Mouse (Mus musculus) kidney, adult 18-20 months (tissue): ENCODE results near the gene Cbx1.
"Not testable (repeated sequence)": the region's sequence is repeated elsewhere in the genome, so short reads cannot be mapped to it uniquely, and the experiment has no call there.

Experiments
- DNase-seq: peaks from one replicate; pipeline ENCODE4 v3.0.0; 2021

The Cbx1 gene

GRCm38 (mm10) chr11:96840290-96840689 lies 51.4 kb downstream of the Cbx1 start:
- DNase-seq, result no peak

DNA sequence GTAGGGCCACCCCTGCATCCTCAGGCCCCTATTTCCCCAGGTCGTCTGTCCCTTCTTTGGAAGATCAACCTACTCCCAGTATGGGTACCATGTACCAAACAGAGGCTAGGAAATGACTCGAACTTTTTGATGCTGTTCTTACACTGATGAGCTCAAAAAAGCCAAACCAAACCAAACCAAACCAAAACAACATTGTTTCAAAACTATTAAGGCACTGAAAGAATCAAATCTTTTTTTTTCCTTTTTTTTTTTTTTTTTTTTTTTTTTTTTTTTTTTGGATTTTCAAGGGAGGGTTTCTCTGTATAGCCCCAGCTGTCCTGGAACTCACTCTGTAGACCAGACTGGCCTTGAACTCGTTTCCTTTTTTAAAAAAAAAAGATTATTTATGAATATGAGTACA lies 54.7 kb downstream of the Cbx1 start:
- DNase-seq, result no peak

GRCm38 (mm10) chr11:96847240-96847639 lies 58.3 kb downstream of the Cbx1 start:
- DNase-seq, result no peak

DNA sequence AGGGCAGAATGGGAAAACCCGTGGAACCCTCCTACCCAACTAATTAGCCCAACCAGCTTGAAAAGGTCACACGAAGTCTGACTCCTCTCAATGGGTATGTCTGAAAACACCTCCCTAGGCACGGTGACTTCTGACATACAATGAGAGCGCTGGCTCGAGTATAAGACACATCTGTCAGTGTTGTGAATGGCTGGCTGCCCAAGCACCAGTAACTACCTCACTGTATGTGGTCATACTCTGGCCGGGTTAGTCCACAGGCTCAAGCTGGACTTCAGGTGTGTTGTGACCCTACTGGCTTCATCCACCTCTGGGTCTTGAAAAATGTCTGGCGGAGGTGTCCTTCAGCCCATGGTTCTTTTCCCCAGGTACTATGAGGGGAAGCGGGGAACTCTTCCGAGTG lies 59.8 kb downstream of the Cbx1 start:
- DNase-seq, result no peak

- not testable (repeated sequence) for DNase-seq
Measured at GRCm38 (mm10) chr11:96849145-96849544, 60.2 kb downstream of the Cbx1 start.

DNA sequence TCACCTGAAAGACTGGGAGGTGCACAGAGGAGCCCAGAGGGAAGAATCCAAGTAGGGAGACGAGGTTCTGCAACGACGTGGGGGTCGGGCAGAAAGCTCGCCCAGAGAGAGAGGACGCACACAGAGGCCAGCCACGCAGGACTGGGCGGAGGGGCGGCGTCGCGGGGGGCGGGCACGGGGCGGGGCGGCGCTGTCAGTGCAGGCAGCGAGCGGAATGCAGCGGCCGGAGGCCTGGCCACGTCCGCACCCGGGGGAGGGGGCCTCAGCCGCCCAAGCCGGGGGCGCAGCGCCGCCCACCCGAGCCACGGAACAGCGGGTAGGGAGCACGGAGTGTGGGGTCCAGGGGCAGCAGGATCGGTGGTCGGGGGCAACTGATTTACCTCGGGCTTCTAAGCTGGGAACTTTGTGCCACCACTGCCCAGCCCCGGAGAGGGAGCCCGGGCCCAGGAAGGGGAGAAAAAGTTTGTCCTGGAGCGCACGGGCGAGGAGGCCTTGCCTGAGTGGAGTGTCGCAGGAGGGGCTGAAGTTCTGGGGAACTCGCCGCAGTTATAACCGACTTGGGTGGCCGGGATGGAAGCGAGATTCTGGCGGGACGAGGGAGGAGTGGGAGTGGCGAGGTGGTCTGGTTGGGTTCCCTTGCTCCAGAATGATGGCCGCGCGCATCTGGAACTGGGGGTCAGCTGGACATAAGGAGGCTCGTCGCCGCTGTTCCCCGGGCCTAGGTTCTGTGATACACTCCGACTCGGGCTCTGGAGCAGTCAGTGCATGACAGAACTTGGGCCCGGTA lies 60.9 kb downstream of the Cbx1 start, which contains the start of gene Copz2:
Gene Copz2 (plus strand): TSS at position 190 of the 787 bp plus-strand sequence.
- DNase-seq, result peak; percentile 73

- DNase-seq, result no peak
Measured at GRCm38 (mm10) chr11:96857446-96857845, 68.5 kb downstream of the Cbx1 start.
